Mouse (Mus musculus): ENCODE measurements at regions not wholly inside any gene's neighbourhood (a gene's known extent, or its start where the extent isn't known, plus 50 kb on each side); places are given as distances from the start of the nearest gene placed in this dataset.

DNA sequence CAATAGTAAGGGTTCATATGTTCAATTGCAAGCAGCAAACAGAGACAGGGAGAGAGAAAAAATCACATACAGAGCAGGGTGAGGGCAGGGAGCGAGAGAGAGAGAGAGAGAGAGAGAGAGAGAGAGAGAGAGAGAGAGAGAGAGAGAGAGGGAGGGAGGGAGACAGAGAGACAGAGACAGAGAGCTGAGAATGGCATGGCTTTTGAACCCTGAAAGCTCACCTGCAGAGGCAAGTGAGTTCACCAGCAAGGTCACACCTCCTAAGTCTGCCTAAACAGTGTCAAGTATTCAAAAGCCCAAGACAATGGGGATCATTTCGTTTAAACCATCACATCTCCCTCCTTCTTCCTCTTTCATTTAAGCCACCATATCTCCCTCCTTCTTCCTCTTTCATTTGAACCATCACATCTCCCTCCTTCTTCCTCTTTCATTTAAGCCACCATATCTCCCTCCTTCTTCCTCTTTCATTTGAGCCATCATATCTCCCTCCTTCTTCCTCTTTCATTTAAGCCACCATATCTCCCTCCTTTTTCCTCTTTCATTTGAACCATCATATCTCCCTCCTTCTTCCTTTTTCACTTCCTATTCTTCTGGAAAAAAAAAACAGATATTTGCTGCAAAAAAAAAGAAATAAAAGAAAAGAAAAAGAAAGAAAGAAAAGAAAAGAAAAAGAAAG, 116.7 kb upstream of the Meis1 start:
- Histone ChIP-seq H3K9me3 (replicated peaks; ENCODE audit: low read length) (no peaks in the 10 kb centered on the region), H3K79me2 (replicated peaks; ENCODE audit: control insufficient read depth, extremely low read depth, insufficient read depth, poor library complexity, severe bottlenecking) (no peaks in the 10 kb centered on the region), H3K4me3 (replicated peaks in 1 of 3; ENCODE audit: low read depth in 2 of 3, low read length in 2 of 3, poor library complexity in 1 of 3) (no peak overlapping the region), H3K27ac (ENCODE audit: insufficient read depth, low read depth) (no peak overlapping the region), H3K4me1 (ENCODE audit: control insufficient read depth in 1 of 2, insufficient read depth in 2 of 2) (peaks cover 6 to 7% of the 10 kb centered on the region in 2 experiments; a peak in 2 of 4 replicates), H3K9ac (ENCODE audit: insufficient read depth, low read depth) (no peak overlapping the region), H3K27me3 (replicated peaks) (no peaks in the 10 kb centered on the region), H3K36me3 (replicated peaks in 1 of 2; ENCODE audit: control insufficient read depth in 1 of 2, insufficient read depth in 1 of 2, low read length in 1 of 2) (no peaks in the 10 kb centered on the region), H3K4me2 (ENCODE audit: insufficient read depth, low read depth, poor library complexity, severe bottlenecking) (no peak overlapping the region)
- peak; percentile 31 for DNase-seq (ENCODE audit: extremely low read depth)
- dilution Hi-C loops (cut with MboI; ENCODE audit: extremely low pct_ligation_motif_present, extremely low pct_unique_long_range_greater_than_20kb, low sequenced_read_pairs), result no loop called here
- in situ Hi-C loops (cut with MboI; ENCODE audit: low pct_ligation_motif_present, low pct_unique_long_range_greater_than_20kb, low sequenced_read_pairs), result no loop called here
- TF ChIP-seq ZNF384 (IDR thresholded peaks at IDR 0.05; ENCODE audit: low read depth, low read length), result peak; percentile 62; the same call in 1 of the 2 replicates
- peak; percentile 25; the same call in 1 of the 2 replicates for TF ChIP-seq EP300 (IDR thresholded peaks at IDR 0.05; ENCODE audit: low read length)
- TF ChIP-seq IRF4 (IDR thresholded peaks at IDR 0.05; ENCODE audit: low read depth, low read length), result 0 out of 2 replicates have a peak, but pooled peaks have one; percentile 11
- no peak for TF ChIP-seq CHD2 (IDR thresholded peaks at IDR 0.05; ENCODE audit: low read length)
- TF ChIP-seq RAD21 (IDR thresholded peaks at IDR 0.05; ENCODE audit: low read depth, low read length), result no peak
- no peak for TF ChIP-seq NELFE (IDR thresholded peaks at IDR 0.05; ENCODE audit: low read depth, low read length)
- TF ChIP-seq POLR2A (IDR thresholded peaks at IDR 0.05; ENCODE audit: low read depth, low read length), result no peak

- Histone ChIP-seq H3K9me3 (replicated peaks; ENCODE audit: low read length) (no peaks in the 10 kb centered on the region), H3K4me1 (ENCODE audit: control insufficient read depth in 1 of 2, insufficient read depth in 2 of 2) (peaks cover 6 to 7% of the 10 kb centered on the region in 2 experiments; a peak in 2 of 4 replicates), H3K4me2 (ENCODE audit: insufficient read depth, low read depth, poor library complexity, severe bottlenecking) (no peak overlapping the region), H3K36me3 (replicated peaks in 1 of 2; ENCODE audit: control insufficient read depth in 1 of 2, insufficient read depth in 1 of 2, low read length in 1 of 2) (no peaks in the 10 kb centered on the region), H3K27ac (ENCODE audit: insufficient read depth, low read depth) (no peak overlapping the region), H3K27me3 (replicated peaks) (no peaks in the 10 kb centered on the region), H3K4me3 (replicated peaks in 1 of 3; ENCODE audit: low read depth in 2 of 3, low read length in 2 of 3, poor library complexity in 1 of 3) (no peak overlapping the region), H3K9ac (ENCODE audit: insufficient read depth, low read depth) (no peak overlapping the region), H3K79me2 (replicated peaks; ENCODE audit: control insufficient read depth, extremely low read depth, insufficient read depth, poor library complexity, severe bottlenecking) (no peaks in the 10 kb centered on the region)
- DNase-seq (ENCODE audit: extremely low read depth), result no peak
- dilution Hi-C loops (cut with MboI; ENCODE audit: extremely low pct_ligation_motif_present, extremely low pct_unique_long_range_greater_than_20kb, low sequenced_read_pairs), result no loop called here
- TF ChIP-seq TCF12 (IDR thresholded peaks at IDR 0.05; ENCODE audit: low read depth, low read length), result no peak
- no peak for TF ChIP-seq BHLHE40 (IDR thresholded peaks at IDR 0.05; ENCODE audit: low read depth, low read length)
- TF ChIP-seq ZKSCAN1 (IDR thresholded peaks at IDR 0.05; ENCODE audit: borderline replicate concordance, low read depth, low read length), result no peak
- TF ChIP-seq ELF1 (IDR thresholded peaks at IDR 0.05; ENCODE audit: low read depth, low read length), result no peak
- TF ChIP-seq POLR2A (IDR thresholded peaks at IDR 0.05; ENCODE audit: low read depth, low read length), result no peak
- in situ Hi-C loops (cut with MboI; ENCODE audit: low pct_ligation_motif_present, low pct_unique_long_range_greater_than_20kb, low sequenced_read_pairs), result no loop called here
Observed at GRCm38 (mm10) chr11:19138423-19138822, 119.6 kb upstream of the Meis1 start.

DNA sequence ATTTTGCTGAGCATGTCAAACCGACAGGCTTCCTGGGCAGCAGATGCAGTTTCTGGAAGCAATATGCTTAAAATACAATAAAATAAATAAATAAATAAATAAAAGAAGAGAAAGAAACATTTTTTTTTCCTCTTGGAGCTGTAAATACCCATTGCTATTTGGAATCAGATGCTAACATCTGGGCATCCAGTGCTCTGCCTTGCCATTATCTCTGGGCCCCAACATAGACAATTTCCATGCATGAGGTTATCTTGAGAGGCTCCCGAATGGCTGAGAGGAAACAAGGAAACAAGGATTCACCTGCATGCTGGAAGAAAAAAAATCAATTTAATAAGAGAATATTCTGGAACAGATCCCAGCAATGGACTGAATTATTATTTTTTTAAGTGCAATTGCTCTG, 120.0 kb upstream of the Meis1 start:
- TF ChIP-seq ELF1 (IDR thresholded peaks at IDR 0.05; ENCODE audit: low read depth, low read length), result no peak
- TF ChIP-seq MYC (IDR thresholded peaks at IDR 0.05; ENCODE audit: low read depth, low read length), result no peak
- no peak for TF ChIP-seq MAZ (IDR thresholded peaks at IDR 0.05; ENCODE audit: low read depth, low read length)
- TF ChIP-seq CHD1 (IDR thresholded peaks at IDR 0.05; ENCODE audit: low read depth, low read length), result no peak
- TF ChIP-seq POLR2AphosphoS2 (IDR thresholded peaks at IDR 0.05; ENCODE audit: low read depth, low read length), result no peak
- no peak for TF ChIP-seq CHD2 (IDR thresholded peaks at IDR 0.05; ENCODE audit: low read length)
- no peak for TF ChIP-seq E2F4 (IDR thresholded peaks at IDR 0.05; ENCODE audit: insufficient replicate concordance, low read depth, low read length)
- TF ChIP-seq ETS1 (conservative IDR thresholded peaks at IDR 0.05; ENCODE audit: low read depth, low read length), result no peak
- TF ChIP-seq ZMIZ1 (IDR thresholded peaks at IDR 0.05; ENCODE audit: low read depth, low read length), result no peak
- no peak for TF ChIP-seq POLR2A (IDR thresholded peaks at IDR 0.05; ENCODE audit: low read depth, low read length)
- dilution Hi-C loops (cut with MboI; ENCODE audit: extremely low pct_ligation_motif_present, extremely low pct_unique_long_range_greater_than_20kb, low sequenced_read_pairs), result no loop called here
- no peak overlapping the region for H3K4me3 ChIP-seq (replicated peaks in 1 of 3; ENCODE audit: low read depth in 2 of 3, low read length in 2 of 3, poor library complexity in 1 of 3)
- no peaks in the 10 kb centered on the region for H3K27me3 ChIP-seq (replicated peaks)
- DNase-seq (ENCODE audit: extremely low read depth), result no peak
- no peaks in the 10 kb centered on the region for H3K36me3 ChIP-seq (replicated peaks in 1 of 2; ENCODE audit: control insufficient read depth in 1 of 2, insufficient read depth in 1 of 2, low read length in 1 of 2)
- H3K79me2 ChIP-seq (replicated peaks; ENCODE audit: control insufficient read depth, extremely low read depth, insufficient read depth, poor library complexity, severe bottlenecking), result no peaks in the 10 kb centered on the region
- no peak overlapping the region for H3K9ac ChIP-seq (ENCODE audit: insufficient read depth, low read depth)
- H3K9me3 ChIP-seq (replicated peaks; ENCODE audit: low read length), result no peaks in the 10 kb centered on the region
- no peak overlapping the region for H3K27ac ChIP-seq (ENCODE audit: insufficient read depth, low read depth)
- H3K4me1 ChIP-seq (ENCODE audit: control insufficient read depth in 1 of 2, insufficient read depth in 2 of 2), result peaks cover 6 to 7% of the 10 kb centered on the region in 2 experiments; a peak in 2 of 4 replicates
- no peak overlapping the region for H3K4me2 ChIP-seq (ENCODE audit: insufficient read depth, low read depth, poor library complexity, severe bottlenecking)
- in situ Hi-C loops (cut with MboI; ENCODE audit: low pct_ligation_motif_present, low pct_unique_long_range_greater_than_20kb, low sequenced_read_pairs), result no loop called here
